Mouse (Mus musculus) kidney, adult 2 months (tissue): ENCODE results near the gene Wdr82. TPM values are rescaled to one million over a fixed set of nuclear protein-coding genes. Genes with fewer than 3 reads are reported as not detected.

Experiments
- DNase-seq: peaks from one replicate; pipeline ENCODE4 v3.0.0; 2021
- H3K27ac ChIP-seq: fragments of 200-500 bp; 2 replicates; pipeline ENCODE4 v1.5.1; 2012; ENCODE audit warnings: low read depth, low read length, control low read depth, inconsistent platforms; ENCODE audit not compliant: insufficient read depth
- H3K27me3 ChIP-seq: fragments of 200-500 bp; replicated peaks from 2 replicates; pipeline ENCODE4 v1.6.1; 2012; ENCODE audit warnings: mild to moderate bottlenecking, moderate library complexity, low read length, inconsistent platforms; ENCODE audit not compliant: control insufficient read depth, insufficient read depth
- H3K36me3 ChIP-seq: fragments of 200-500 bp; 2 replicates; pipeline ENCODE4 v1.6.1; 2012; ENCODE audit warnings: mild to moderate bottlenecking, moderate library complexity, low read length, inconsistent platforms; ENCODE audit not compliant: control insufficient read depth, insufficient read depth
- H3K4me1 ChIP-seq: fragments of 200-500 bp; 2 replicates; pipeline ENCODE4 v1.6.1; 2011; ENCODE audit warnings: low read length; ENCODE audit not compliant: control insufficient read depth, insufficient read depth
- H3K4me3 ChIP-seq: fragments of 200-500 bp; 2 replicates; pipeline ENCODE4 v1.5.1; 2011; ENCODE audit warnings: mild to moderate bottlenecking, low read depth, low read length, control low read depth; ENCODE audit not compliant: insufficient read depth
- CTCF ChIP-seq: fragments of 200-500 bp; conservative IDR thresholded peaks from 2 replicates; pipeline ENCODE4 v1.5.1; 2011; ENCODE audit warnings: low read depth, mild to moderate bottlenecking, control low read depth, low read length, moderate library complexity, mixed read lengths; ENCODE audit not compliant: insufficient read depth, insufficient read length
- POLR2A ChIP-seq: fragments of 200-500 bp; IDR thresholded peaks from one replicate; pipeline ENCODE4 v1.6.1; 2011; ENCODE audit warnings: low read depth, low read length, control low read depth
- WGBS: fragments of 180-500 bp; shearing (Covaris S2); methylation state at CpG from one replicate; pipeline ENCODE4 v1.1.7; 2018; 5-methylcytosine and 5-hydroxymethylcytosine counted together
- polyA plus RNA-seq: library from polyadenylated mRNA; depleted of rRNA; stranded (reverse); fragments of >200 nt; gene quantifications from 2 replicates; pipeline ENCODE4 v1.2.3, GENCODE M21; 2012

Wdr82 gene
- polyA plus RNA-seq, 1 experiment: 38.9 TPM

GRCm38 (mm10) chr9:106222994-106223393, 52.3 kb downstream of the Wdr82 start:
- 91% methylated on average over 4 of the region's 4 CpGs for WGBS
- Histone ChIP-seq H3K27ac (no peak overlapping the region), H3K4me3 (no peak overlapping the region), H3K27me3 (no peaks in the 10 kb centered on the region), H3K4me1 (peaks cover 6% of the 10 kb centered on the region; the same call in 1 of the 2 replicates), H3K36me3 (no peaks in the 10 kb centered on the region)
- no peak for DNase-seq
- no peak for TF ChIP-seq POLR2A
- TF ChIP-seq CTCF: no peak

GRCm38 (mm10) chr9:106225469-106226150, 54.9 kb downstream of the Wdr82 start:
- Histone ChIP-seq H3K4me3 (peak overlapping the region; percentile 11; the same call in 1 of the 2 replicates), H3K36me3 (no peaks in the 10 kb centered on the region), H3K4me1 (peaks cover 6% of the 10 kb centered on the region; the same call in 1 of the 2 replicates), H3K27me3 (no peaks in the 10 kb centered on the region), H3K27ac (no peak overlapping the region)
- WGBS: 56% methylated on average over 24 of the region's 24 CpGs
- no peak for DNase-seq
- TF ChIP-seq CTCF: no peak
- TF ChIP-seq POLR2A: no peak

- WGBS: 15% methylated on average over 34 of the region's 34 CpGs
- Histone ChIP-seq H3K27me3 (no peaks in the 10 kb centered on the region), H3K36me3 (no peaks in the 10 kb centered on the region), H3K4me3 (peak overlapping the region; percentile 11; the same call in 1 of the 2 replicates), H3K4me1 (peaks cover 4% of the 10 kb centered on the region; the same call in 1 of the 2 replicates), H3K27ac (no peak overlapping the region)
- TF ChIP-seq POLR2A (no peak), CTCF (no peak)
- DNase-seq: no peak
Observed at GRCm38 (mm10) chr9:106226151-106226682, 55.5 kb downstream of the Wdr82 start.

- Histone ChIP-seq H3K27ac (no peak overlapping the region), H3K4me3 (no peak overlapping the region), H3K36me3 (no peaks in the 10 kb centered on the region), H3K27me3 (no peaks in the 10 kb centered on the region), H3K4me1 (no peaks in the 10 kb centered on the region)
- no peak for TF ChIP-seq CTCF
- no peak for TF ChIP-seq POLR2A
- WGBS: 66% methylated on average over 8 of the region's 8 CpGs
- DNase-seq: no peak
Observed at GRCm38 (mm10) chr9:106227790-106228429, 57.2 kb downstream of the Wdr82 start.

- peaks cover 2% of the 10 kb centered on the region; the same call in 1 of the 2 replicates for H3K36me3 ChIP-seq
- H3K27me3 ChIP-seq: no peaks in the 10 kb centered on the region
- TF ChIP-seq CTCF (no peak), POLR2A (no peak)
- H3K4me3 ChIP-seq: no peak overlapping the region
- no peak for DNase-seq
- 63% methylated on average over 9 of the region's 9 CpGs for whole genome bisulfite sequencing
- H3K4me1 ChIP-seq: peaks cover 3% of the 10 kb centered on the region; the same call in 1 of the 2 replicates
- H3K27ac ChIP-seq: 0 out of 2 replicates have a peak overlapping the region, but pooled peaks have one; percentile 2
Observed at GRCm38 (mm10) chr9:106230051-106230733, 59.5 kb downstream of the Wdr82 start.

- 27% methylated on average over 3 of the region's 3 CpGs for WGBS
- no peaks in the 10 kb centered on the region for H3K27me3 ChIP-seq
- TF ChIP-seq CTCF (peak; percentile 25; the same call in 1 of the 2 replicates), POLR2A (no peak)
- H3K4me3 ChIP-seq: no peak overlapping the region
- peaks cover 4% of the 10 kb centered on the region; the same call in 1 of the 2 replicates for H3K4me1 ChIP-seq
- DNase-seq: no peak
- peaks cover 2% of the 10 kb centered on the region; the same call in 1 of the 2 replicates for H3K36me3 ChIP-seq
- H3K27ac ChIP-seq: 0 out of 2 replicates have a peak overlapping the region, but pooled peaks have one; percentile 2
Observed at GRCm38 (mm10) chr9:106230734-106231106, 60.0 kb downstream of the Wdr82 start.
